Mouse (Mus musculus): ENCODE data around the gene Mtg2. TPM values are rescaled to one million over a fixed set of nuclear protein-coding genes. Genes with fewer than 3 reads are reported as not detected.

Gene Mtg2
- polyA plus RNA-seq, 1 experiment from 2014 or later = 26.4 TPM

- no peak overlapping the region for H3K4me2 ChIP-seq
- no peak overlapping the region for H3K27ac ChIP-seq
- ATAC-seq (ENCODE audit: borderline replicate concordance, extremely low read depth, low FRiP score, low TSS enrichment) = no peak
- 90% methylated on average over 11 of the region's 11 CpGs for whole genome bisulfite sequencing
- H3K27me3 ChIP-seq = no peaks in the 10 kb centered on the region
- H3K4me1 ChIP-seq = no peaks in the 10 kb centered on the region
- H3K36me3 ChIP-seq = peaks cover 39% of the 10 kb centered on the region
- no peak overlapping the region for H3K9ac ChIP-seq
- H3K9me3 ChIP-seq = no peaks in the 10 kb centered on the region
- no peak overlapping the region for H3K4me3 ChIP-seq
Observed at GRCm38 (mm10) chr2:180063338-180064131, 6.9 kb upstream of the Mtg2 start.

DNA sequence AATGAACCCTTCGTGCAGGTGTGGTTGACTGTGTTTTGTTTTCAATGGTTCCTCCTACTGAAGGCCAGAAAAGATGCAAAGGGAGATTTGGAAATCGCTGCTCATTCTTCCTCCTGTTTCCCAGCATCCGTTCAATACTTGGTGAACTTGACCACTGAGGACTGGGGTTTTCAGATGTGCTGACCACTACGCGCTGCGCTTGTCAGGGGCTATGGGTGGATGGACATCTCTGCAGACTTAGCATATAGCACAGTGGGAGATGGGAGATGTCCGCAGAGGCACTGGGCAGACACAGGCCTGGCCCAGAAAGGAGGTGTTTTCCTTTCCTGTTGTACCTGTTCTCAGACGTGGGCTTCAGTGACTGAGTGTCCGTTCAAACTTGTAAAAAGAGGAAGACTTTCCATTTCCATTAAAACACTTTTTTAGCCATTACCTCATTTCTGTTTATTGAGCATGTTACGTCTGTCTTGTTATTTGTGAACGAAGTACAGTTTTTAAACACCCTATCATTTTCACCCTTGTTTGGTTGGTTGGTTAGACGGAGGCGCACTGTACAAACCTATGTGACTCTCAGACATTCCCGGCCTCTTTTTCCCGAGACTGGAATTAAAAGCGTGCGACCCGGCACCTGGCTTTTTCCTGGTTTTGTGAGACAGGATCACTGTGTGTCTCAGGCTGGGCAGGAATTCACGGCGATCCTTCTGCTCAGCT, 463 bp upstream of the Mtg2 start:
- peaks cover 12% of the 10 kb centered on the region for H3K4me1 ChIP-seq
- peaks cover 11% of the 10 kb centered on the region; the same call in 1 of the 2 replicates for H3K36me3 ChIP-seq
- H3K4me2 ChIP-seq = peak overlapping the region; percentile 91
- WGBS = 32% methylated on average over 20 of the region's 20 CpGs
- H3K9ac ChIP-seq = peak overlapping the region; percentile 79
- no peaks in the 10 kb centered on the region for H3K9me3 ChIP-seq
- peak overlapping the region; percentile 74 for H3K27ac ChIP-seq
- H3K4me3 ChIP-seq = peak overlapping the region; percentile 84
- ATAC-seq (ENCODE audit: borderline replicate concordance, extremely low read depth, low FRiP score, low TSS enrichment) = peak; percentile 58
- no peaks in the 10 kb centered on the region for H3K27me3 ChIP-seq

GRCm38 (mm10) chr2:180071671-180072070, 1.3 kb downstream of the Mtg2 start:
- Histone ChIP-seq H3K4me3 (no peak overlapping the region; the same call in 1 of the 2 replicates), H3K9ac (no peak overlapping the region), H3K27ac (no peak overlapping the region), H3K27me3 (no peaks in the 10 kb centered on the region), H3K9me3 (no peaks in the 10 kb centered on the region), H3K4me2 (peak overlapping the region; percentile 91; the same call in 1 of the 2 replicates), H3K4me1 (peaks cover 12% of the 10 kb centered on the region), H3K36me3 (peaks cover 11% of the 10 kb centered on the region; the same call in 1 of the 2 replicates)
- WGBS = 69% methylated on average over 2 of the region's 2 CpGs
- ATAC-seq (ENCODE audit: borderline replicate concordance, extremely low read depth, low FRiP score, low TSS enrichment) = no peak

DNA sequence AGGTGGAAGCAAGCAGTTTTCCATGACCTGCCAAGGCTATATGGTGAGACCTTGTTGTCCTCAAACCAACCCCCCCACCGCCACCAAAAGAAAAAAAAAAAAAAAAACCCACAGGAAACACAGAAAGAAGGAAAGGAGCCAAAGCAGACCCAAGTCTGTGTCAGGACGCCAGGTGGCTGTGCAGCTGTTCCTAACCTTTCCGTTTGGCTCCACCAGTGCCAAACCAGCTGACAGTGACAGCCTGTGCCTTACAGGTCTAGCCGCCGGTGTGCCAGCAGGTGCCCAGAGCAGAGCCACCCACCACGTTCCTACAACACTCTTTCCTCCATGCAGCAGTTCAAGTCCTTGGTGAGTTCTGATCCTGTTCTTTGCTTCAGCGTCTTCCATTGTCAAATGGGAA, 2.5 kb downstream of the Mtg2 start:
- H3K9ac ChIP-seq = no peak overlapping the region
- H3K4me1 ChIP-seq = peaks cover 12% of the 10 kb centered on the region
- no peaks in the 10 kb centered on the region for H3K9me3 ChIP-seq
- H3K4me2 ChIP-seq = no peak overlapping the region
- H3K36me3 ChIP-seq = peaks cover 12% of the 10 kb centered on the region; the same call in 1 of the 2 replicates
- WGBS = 92% methylated on average over 7 of the region's 7 CpGs
- no peak for ATAC-seq (ENCODE audit: borderline replicate concordance, extremely low read depth, low FRiP score, low TSS enrichment)
- H3K27me3 ChIP-seq = no peaks in the 10 kb centered on the region
- H3K4me3 ChIP-seq = no peak overlapping the region
- no peak overlapping the region for H3K27ac ChIP-seq

- H3K27me3 ChIP-seq = no peaks in the 10 kb centered on the region
- H3K4me1 ChIP-seq = no peaks in the 10 kb centered on the region
- ATAC-seq (ENCODE audit: borderline replicate concordance, extremely low read depth, low FRiP score, low TSS enrichment) = no peak
- H3K27ac ChIP-seq = no peak overlapping the region
- H3K9me3 ChIP-seq = no peaks in the 10 kb centered on the region
- H3K9ac ChIP-seq = no peak overlapping the region
- H3K4me2 ChIP-seq = no peak overlapping the region
- no peak overlapping the region for H3K4me3 ChIP-seq
- peaks cover 12% of the 10 kb centered on the region; the same call in 1 of the 2 replicates for H3K36me3 ChIP-seq
- 73% methylated on average over 3 of the region's 3 CpGs for WGBS
Observed at GRCm38 (mm10) chr2:180077622-180078021, 7.2 kb downstream of the Mtg2 start.

DNA sequence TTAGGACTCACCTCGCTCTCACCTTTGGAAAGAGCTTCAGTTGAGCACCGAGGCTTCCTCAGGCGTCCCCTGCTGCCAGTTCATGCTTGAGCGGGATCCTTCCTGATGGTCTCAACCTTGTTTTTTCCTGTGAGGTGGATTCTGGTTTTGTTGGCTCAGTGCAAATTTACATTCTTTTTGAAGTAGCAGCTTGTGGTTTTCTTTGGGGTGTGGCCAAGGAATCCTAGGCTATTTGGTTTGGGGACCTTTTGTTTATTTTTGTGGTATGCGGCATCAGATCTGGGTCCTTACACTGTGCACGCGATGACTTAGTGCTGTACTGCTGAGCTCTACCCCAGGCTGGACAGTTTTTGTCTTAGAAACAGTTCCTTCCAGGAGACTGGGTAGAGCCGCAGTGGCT, 10.3 kb downstream of the Mtg2 start:
- no peaks in the 10 kb centered on the region for H3K9me3 ChIP-seq
- peaks cover 4% of the 10 kb centered on the region; the same call in 1 of the 2 replicates for H3K36me3 ChIP-seq
- no peak for ATAC-seq (ENCODE audit: borderline replicate concordance, extremely low read depth, low FRiP score, low TSS enrichment)
- no peak overlapping the region for H3K27ac ChIP-seq
- no peak overlapping the region for H3K4me2 ChIP-seq
- no peaks in the 10 kb centered on the region for H3K4me1 ChIP-seq
- 62% methylated on average over 8 of the region's 8 CpGs for WGBS
- no peaks in the 10 kb centered on the region for H3K27me3 ChIP-seq
- H3K4me3 ChIP-seq = no peak overlapping the region
- no peak overlapping the region for H3K9ac ChIP-seq

DNA sequence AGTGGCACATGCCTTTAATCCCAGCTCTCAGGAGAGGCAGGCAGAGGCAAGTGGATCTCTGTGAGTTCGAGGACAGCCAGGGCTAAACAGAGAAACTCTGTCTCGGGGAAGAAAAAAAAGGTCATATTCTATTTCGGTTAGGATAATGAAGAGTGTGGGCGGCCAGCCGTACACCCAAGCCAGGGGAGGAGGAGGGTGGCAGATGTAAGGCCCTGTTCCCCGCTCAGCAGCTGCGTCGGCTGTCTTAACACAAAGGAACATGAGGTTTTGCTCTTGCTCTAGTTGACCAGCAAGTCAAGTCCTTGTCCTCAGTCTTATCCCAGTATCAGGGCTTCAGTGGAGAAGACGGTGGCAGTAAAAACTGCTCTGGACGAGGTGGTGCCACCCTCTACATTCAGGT, 12.7 kb downstream of the Mtg2 start:
- no peaks in the 10 kb centered on the region for H3K4me1 ChIP-seq
- no peak overlapping the region for H3K9ac ChIP-seq
- H3K27ac ChIP-seq = no peak overlapping the region
- H3K4me2 ChIP-seq = no peak overlapping the region
- H3K27me3 ChIP-seq = no peaks in the 10 kb centered on the region
- H3K36me3 ChIP-seq = no peaks in the 10 kb centered on the region; the same call in 1 of the 2 replicates
- no peaks in the 10 kb centered on the region for H3K9me3 ChIP-seq
- 87% methylated on average over 10 of the region's 10 CpGs for WGBS
- no peak for ATAC-seq (ENCODE audit: borderline replicate concordance, extremely low read depth, low FRiP score, low TSS enrichment)
- no peak overlapping the region for H3K4me3 ChIP-seq

- Histone ChIP-seq H3K4me2 (no peak overlapping the region), H3K36me3 (no peaks in the 10 kb centered on the region; the same call in 1 of the 2 replicates), H3K27ac (no peak overlapping the region), H3K9me3 (no peaks in the 10 kb centered on the region), H3K4me3 (no peak overlapping the region), H3K27me3 (no peaks in the 10 kb centered on the region), H3K4me1 (no peaks in the 10 kb centered on the region), H3K9ac (no peak overlapping the region)
- WGBS = 36% methylated on average over 3 of the region's 3 CpGs
- ATAC-seq (ENCODE audit: borderline replicate concordance, extremely low read depth, low FRiP score, low TSS enrichment) = no peak
Observed at GRCm38 (mm10) chr2:180084565-180084964, 14.2 kb downstream of the Mtg2 start.

GRCm38 (mm10) chr2:180085926-180086636, 15.7 kb downstream of the Mtg2 start:
- H3K4me2 ChIP-seq = no peak overlapping the region
- no peak overlapping the region for H3K4me3 ChIP-seq
- no peaks in the 10 kb centered on the region for H3K4me1 ChIP-seq
- no peak overlapping the region for H3K27ac ChIP-seq
- H3K9ac ChIP-seq = no peak overlapping the region
- no peaks in the 10 kb centered on the region for H3K9me3 ChIP-seq
- no peaks in the 10 kb centered on the region for H3K27me3 ChIP-seq
- no peaks in the 10 kb centered on the region; the same call in 1 of the 2 replicates for H3K36me3 ChIP-seq
- 65% methylated on average over 16 of the region's 16 CpGs for WGBS
- ATAC-seq (ENCODE audit: borderline replicate concordance, extremely low read depth, low FRiP score, low TSS enrichment) = no peak

GRCm38 (mm10) chr2:180086637-180087027, 16.2 kb downstream of the Mtg2 start:
- Histone ChIP-seq H3K27ac (no peak overlapping the region), H3K36me3 (no peaks in the 10 kb centered on the region; the same call in 1 of the 2 replicates), H3K27me3 (no peaks in the 10 kb centered on the region), H3K9me3 (no peaks in the 10 kb centered on the region), H3K4me2 (no peak overlapping the region), H3K9ac (no peak overlapping the region), H3K4me3 (no peak overlapping the region), H3K4me1 (no peaks in the 10 kb centered on the region)
- no peak for ATAC-seq (ENCODE audit: borderline replicate concordance, extremely low read depth, low FRiP score, low TSS enrichment)
- 86% methylated on average over 5 of the region's 5 CpGs for WGBS

DNA sequence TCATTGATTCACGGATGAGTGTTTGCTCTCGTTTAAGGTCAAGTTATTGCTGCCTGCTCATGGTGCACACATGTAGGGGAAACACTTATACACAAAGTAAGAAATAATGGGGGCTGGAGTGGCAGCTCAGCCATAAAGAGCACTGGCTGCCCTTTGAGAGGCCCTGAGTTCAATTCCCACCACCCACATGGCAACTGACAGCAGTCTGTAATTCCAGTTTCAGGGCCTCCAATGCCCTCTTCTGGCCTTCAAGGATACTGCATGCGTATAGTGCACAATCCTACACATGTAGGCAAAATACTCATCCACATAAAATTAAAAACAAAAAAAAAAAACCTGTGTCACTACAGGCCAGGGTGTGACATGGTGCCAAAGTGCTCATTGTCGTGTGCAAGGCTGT, 17.1 kb downstream of the Mtg2 start:
- H3K4me1 ChIP-seq = no peaks in the 10 kb centered on the region
- H3K9me3 ChIP-seq = no peaks in the 10 kb centered on the region
- no peak for ATAC-seq (ENCODE audit: borderline replicate concordance, extremely low read depth, low FRiP score, low TSS enrichment)
- no peak overlapping the region for H3K27ac ChIP-seq
- H3K4me3 ChIP-seq = no peak overlapping the region
- H3K9ac ChIP-seq = no peak overlapping the region
- H3K27me3 ChIP-seq = no peaks in the 10 kb centered on the region
- 82% methylated on average over 4 of the region's 4 CpGs for WGBS
- H3K4me2 ChIP-seq = no peak overlapping the region
- no peaks in the 10 kb centered on the region; the same call in 1 of the 2 replicates for H3K36me3 ChIP-seq

Measured in lung, embryonic 15.5 days (tissue).